Mouse (Mus musculus) cerebellum, postnatal 10 days (tissue): ENCODE results near the gene Shroom1.
A peak's percentile ranks its signal among the peaks of the same experiment; 100 is the strongest.

Experiments used
- DNase-seq, 2 experiments: peaks; one replicate each; pipeline ENCODE4 v3.0.0; 2021; ENCODE audit warnings: mixed read lengths in 2 of 2

Shroom1 gene

GRCm38 (mm10) chr11:53447996-53448395 is 9.0 kb upstream of the Shroom1 start:
- DNase-seq: no peak

- peak; percentile 91 to 92 for DNase-seq
These were observed 8.5 kb upstream of the Shroom1 start for GRCm38 (mm10) chr11:53448529-53448928.

- no peak for DNase-seq
These were observed 6.8 kb upstream of the Shroom1 start for GRCm38 (mm10) chr11:53450070-53450705.

- DNase-seq: no peak
These were observed 5.6 kb upstream of the Shroom1 start for GRCm38 (mm10) chr11:53451361-53451760.

GRCm38 (mm10) chr11:53452396-53452795 is 4.6 kb upstream of the Shroom1 start:
- peak; percentile 57 to 63 for DNase-seq

- no peak for DNase-seq
These were observed 4.0 kb upstream of the Shroom1 start for GRCm38 (mm10) chr11:53453031-53453430.

- no peak for DNase-seq
These were observed 458 bp downstream of the Shroom1 start for GRCm38 (mm10) chr11:53457372-53457954.

GRCm38 (mm10) chr11:53458996-53459395 is 2.0 kb downstream of the Shroom1 start:
- no peak for DNase-seq

- no peak for DNase-seq
These were observed 3.2 kb downstream of the Shroom1 start for GRCm38 (mm10) chr11:53460192-53460591.

GRCm38 (mm10) chr11:53461727-53462126 is 4.7 kb downstream of the Shroom1 start:
- peak; percentile 66 to 67 for DNase-seq

GRCm38 (mm10) chr11:53463551-53464424 is 6.8 kb downstream of the Shroom1 start:
- peak in 1 of 2 experiments; percentile 21 for DNase-seq

GRCm38 (mm10) chr11:53466231-53466971 is 9.4 kb downstream of the Shroom1 start:
- peak; percentile 93 to 95 for DNase-seq

- peak in 1 of 2 experiments; percentile 91 for DNase-seq
These were observed 12.4 kb downstream of the Shroom1 start for GRCm38 (mm10) chr11:53469294-53469967.

GRCm38 (mm10) chr11:53469968-53470695 is 13.1 kb downstream of the Shroom1 start, which contains the start of gene Gm9837:
Gene Gm9837 (minus strand): TSS chr11:53470479.
- peak; percentile 97 to 98 for DNase-seq

GRCm38 (mm10) chr11:53472709-53473108 is 15.7 kb downstream of the Shroom1 start:
- no peak for DNase-seq

- DNase-seq: no peak
These were observed 18.6 kb downstream of the Shroom1 start for GRCm38 (mm10) chr11:53475620-53476019.

- DNase-seq: no peak
These were observed 20.8 kb downstream of the Shroom1 start for GRCm38 (mm10) chr11:53477833-53478232.

- DNase-seq: peak; percentile 45 to 58
These were observed 21.6 kb downstream of the Shroom1 start for GRCm38 (mm10) chr11:53478383-53479170.

- DNase-seq: peak; percentile 57 to 60
These were observed 22.3 kb downstream of the Shroom1 start for GRCm38 (mm10) chr11:53479171-53479782.

- peak; percentile 73 to 75 for DNase-seq
These were observed 22.8 kb downstream of the Shroom1 start, which contains the start of the genes Gm9945 and Sowaha for GRCm38 (mm10) chr11:53479783-53480301. Gene Gm9945 (plus strand): TSS chr11:53480166. Gene Sowaha (minus strand): TSS chr11:53480274.
